Mouse (Mus musculus) ES-E14 (cell line): Measurements from ENCODE around the gene Commd9.

ENCODE experiments used
- CHD2 ChIP-seq: IDR thresholded peaks from 2 replicates; pipeline ENCODE4 v1.6.1; 2014; ENCODE audit warnings: mild to moderate bottlenecking, low read depth, low read length, inconsistent platforms
- HCFC1 ChIP-seq: IDR thresholded peaks from 2 replicates; pipeline ENCODE4 v1.6.1; 2012; ENCODE audit warnings: low read length, inconsistent platforms, borderline replicate concordance; ENCODE audit not compliant: insufficient read depth
- ZNF384 ChIP-seq: IDR thresholded peaks from 2 replicates; pipeline ENCODE4 v1.6.1; 2012; ENCODE audit warnings: low read depth, low read length, inconsistent platforms

- TF ChIP-seq CHD2: no peak
- no peak for TF ChIP-seq HCFC1
- no peak for TF ChIP-seq ZNF384
These were observed 16.1 kb downstream of the Commd9 start for GRCm38 (mm10) chr2:101902196-101902595.
